Comparison of ENCODE assay signal across 22 mouse cellular contexts in genomic region chr8:84767221-84767620, GRCm38 (mm10). TPM values are rescaled to one million over a fixed set of nuclear protein-coding genes. Genes with fewer than 3 reads are reported as not detected.
DNase-seq lines count a peak whose midpoint lies in the region; ATAC-seq lines count a peak whose summit lies in the region.
"Had no signal": no experiment of that assay in that cellular context is flagged by ENCODE, and none has a peak within 500 bp of the region (broad histone marks: within the 10 kb centered on the region; RNA-seq: fewer than 3 reads in every experiment).

No protein-coding gene starts in this region.

- H3K4me2 ChIP-seq in forebrain, embryonic 13.5 days = peak overlapping the region; percentile 64
- no peak overlapping the region for H3K4me2 ChIP-seq in forebrain, embryonic 12.5 days
- peak overlapping the region; percentile 48 for H3K4me2 ChIP-seq in hindbrain, embryonic 15.5 days
- H3K4me2 ChIP-seq in midbrain, embryonic 16.5 days (ENCODE audit: low read length) = peak overlapping the region; percentile 13; the same call in 1 of the 2 replicates
- no peak overlapping the region for H3K4me2 ChIP-seq in midbrain, embryonic 13.5 days (replicated peaks)
- H3K4me2 ChIP-seq: heart, embryonic 11.5 days; limb, embryonic 13.5 days; liver, embryonic 12.5 days; neural tube, embryonic 12.5 days had no signal

- peak; percentile 36 for DNase-seq in cerebellum, adult 11 months
- no peak for DNase-seq in cerebellum, adult 8-10 months
- DNase-seq in hindbrain, embryonic 10.5 days (ENCODE audit: low spot score) = no peak
- DNase-seq: adrenal gland, adult 8-10 months; kidney, adult 9 months; kidney, postnatal 14 days; layer of hippocampus, postnatal 36 days; lung, adult 18-20 months; lung, postnatal 10 days; retina, postnatal 1 day had no signal

- H3K27me3 ChIP-seq in forebrain, embryonic 13.5 days = peaks cover 64% of the 10 kb centered on the region
- peaks cover 96% of the 10 kb centered on the region for H3K27me3 ChIP-seq in forebrain, embryonic 12.5 days
- peaks cover 56% of the 10 kb centered on the region for H3K27me3 ChIP-seq in hindbrain, embryonic 15.5 days
- H3K27me3 ChIP-seq in hindbrain, embryonic 10.5 days (ENCODE audit: insufficient read depth, poor library complexity, severe bottlenecking) = peaks cover 100% of the 10 kb centered on the region
- peaks cover 32% of the 10 kb centered on the region for H3K27me3 ChIP-seq in midbrain, embryonic 16.5 days (ENCODE audit: control insufficient read depth, insufficient read depth, low read depth, low read length)
- H3K27me3 ChIP-seq in midbrain, embryonic 13.5 days = peaks cover 96% of the 10 kb centered on the region

- H3K36me3 ChIP-seq in forebrain, embryonic 13.5 days (ENCODE audit: poor library complexity, severe bottlenecking) = peaks cover 52% of the 10 kb centered on the region
- H3K36me3 ChIP-seq in forebrain, embryonic 12.5 days (replicated peaks) = peaks cover 14% of the 10 kb centered on the region
- H3K36me3 ChIP-seq in hindbrain, embryonic 15.5 days = no peaks in the 10 kb centered on the region
- H3K36me3 ChIP-seq in hindbrain, embryonic 10.5 days = no peaks in the 10 kb centered on the region
- H3K36me3 ChIP-seq in midbrain, embryonic 16.5 days (ENCODE audit: control insufficient read depth, insufficient read depth, low read length) = no peaks in the 10 kb centered on the region
- H3K36me3 ChIP-seq in midbrain, embryonic 13.5 days = no peaks in the 10 kb centered on the region
- H3K36me3 ChIP-seq: liver, embryonic 12.5 days; midbrain, embryonic 10.5 days; neural tube, embryonic 12.5 days had no signal

- 75% methylated on average over 10 of the region's 10 CpGs for WGBS in forebrain, embryonic 13.5 days
- 77% methylated on average over 10 of the region's 10 CpGs for WGBS in forebrain, embryonic 12.5 days
- 77% methylated on average over 10 of the region's 10 CpGs for WGBS in hindbrain, embryonic 15.5 days
- WGBS in hindbrain, embryonic 10.5 days = 79% methylated on average over 10 of the region's 10 CpGs
- WGBS in midbrain, embryonic 16.5 days = 78% methylated on average over 10 of the region's 10 CpGs
- WGBS in midbrain, embryonic 13.5 days = 81% methylated on average over 10 of the region's 10 CpGs

- ATAC-seq in forebrain, embryonic 13.5 days = no peak
- ATAC-seq in forebrain, embryonic 12.5 days (ENCODE audit: low FRiP score) = no peak
- no peak for ATAC-seq in hindbrain, embryonic 15.5 days (ENCODE audit: low FRiP score, low read depth)
- no peak for ATAC-seq in midbrain, embryonic 16.5 days
- no peak for ATAC-seq in midbrain, embryonic 13.5 days
- ATAC-seq: activated CD4-positive, CD25-positive, alpha-beta regulatory T cell, adult 4 months; intestine, embryonic 16.5 days; liver, embryonic 12.5 days had no signal

- peak overlapping the region; percentile 27; the same call in 1 of the 2 replicates for H3K4me3 ChIP-seq in forebrain, embryonic 13.5 days
- no peak overlapping the region for H3K4me3 ChIP-seq in forebrain, embryonic 12.5 days (replicated peaks)
- H3K4me3 ChIP-seq in hindbrain, embryonic 15.5 days = no peak overlapping the region
- H3K4me3 ChIP-seq in hindbrain, embryonic 10.5 days = no peak overlapping the region
- no peak overlapping the region for H3K4me3 ChIP-seq in midbrain, embryonic 16.5 days (ENCODE audit: low read depth, low read length)
- H3K4me3 ChIP-seq in midbrain, embryonic 13.5 days (replicated peaks) = no peak overlapping the region
- H3K4me3 ChIP-seq: limb, embryonic 13.5 days; liver, embryonic 12.5 days; midbrain, embryonic 10.5 days; neural tube, embryonic 12.5 days had no signal

- H3K4me1 ChIP-seq in forebrain, embryonic 13.5 days = peaks cover 79% of the 10 kb centered on the region
- peaks cover 54% of the 10 kb centered on the region for H3K4me1 ChIP-seq in forebrain, embryonic 12.5 days
- peaks cover 53% of the 10 kb centered on the region for H3K4me1 ChIP-seq in hindbrain, embryonic 15.5 days (replicated peaks)
- H3K4me1 ChIP-seq in hindbrain, embryonic 10.5 days (replicated peaks) = peaks cover 31% of the 10 kb centered on the region
- peaks cover 15% of the 10 kb centered on the region for H3K4me1 ChIP-seq in midbrain, embryonic 16.5 days (ENCODE audit: control insufficient read depth, insufficient read depth, low read length)
- H3K4me1 ChIP-seq in midbrain, embryonic 13.5 days (replicated peaks) = peaks cover 34% of the 10 kb centered on the region

- peak overlapping the region; percentile 68 for H3K9ac ChIP-seq in forebrain, embryonic 13.5 days
- H3K9ac ChIP-seq in forebrain, embryonic 12.5 days = no peak overlapping the region
- H3K9ac ChIP-seq in hindbrain, embryonic 15.5 days = no peak overlapping the region
- no peak overlapping the region for H3K9ac ChIP-seq in midbrain, embryonic 16.5 days (ENCODE audit: low read depth, low read length)
- no peak overlapping the region for H3K9ac ChIP-seq in midbrain, embryonic 13.5 days (replicated peaks)
- H3K9ac ChIP-seq: liver, embryonic 12.5 days; neural tube, embryonic 12.5 days had no signal

- no peaks in the 10 kb centered on the region for H3K9me3 ChIP-seq in forebrain, embryonic 13.5 days (replicated peaks)
- H3K9me3 ChIP-seq in forebrain, embryonic 12.5 days = no peaks in the 10 kb centered on the region
- H3K9me3 ChIP-seq in hindbrain, embryonic 15.5 days = no peaks in the 10 kb centered on the region
- H3K9me3 ChIP-seq in hindbrain, embryonic 10.5 days = no peaks in the 10 kb centered on the region
- no peaks in the 10 kb centered on the region for H3K9me3 ChIP-seq in midbrain, embryonic 16.5 days (replicated peaks; ENCODE audit: control insufficient read depth, low read length, poor library complexity, severe bottlenecking)
- no peaks in the 10 kb centered on the region for H3K9me3 ChIP-seq in midbrain, embryonic 13.5 days
- H3K9me3 ChIP-seq: limb, embryonic 13.5 days; liver, embryonic 12.5 days; midbrain, embryonic 10.5 days; neural tube, embryonic 12.5 days had no signal

- H3K27ac ChIP-seq in forebrain, embryonic 13.5 days = peak overlapping the region; percentile 61; the same call in 1 of the 2 replicates
- H3K27ac ChIP-seq in forebrain, embryonic 12.5 days = no peak overlapping the region
- H3K27ac ChIP-seq in hindbrain, embryonic 15.5 days (replicated peaks) = no peak overlapping the region
- no peak overlapping the region for H3K27ac ChIP-seq in hindbrain, embryonic 10.5 days
- no peak overlapping the region for H3K27ac ChIP-seq in midbrain, embryonic 16.5 days (ENCODE audit: low read length)
- no peak overlapping the region for H3K27ac ChIP-seq in midbrain, embryonic 13.5 days
- H3K27ac ChIP-seq: limb, embryonic 13.5 days; liver, embryonic 12.5 days; midbrain, embryonic 10.5 days; neural tube, embryonic 12.5 days had no signal

RNA-seq across cellular contexts. Expression of gene Nfix, which starts 32.9 kb away (rescaled TPM):
- polyA plus RNA-seq in forebrain, embryonic 13.5 days (2015; fragmentation: Nextera tagmentation; extraction: Ambion mirVana) = 127 and 145 TPM in 2 replicates
- 31.9 and 33.2 TPM in 2 replicates for polyA plus RNA-seq in forebrain, embryonic 12.5 days (2016; fragmentation: Nextera tagmentation; extraction: Ambion mirVana)
- 71.2 and 87.6 TPM in 2 replicates for polyA plus RNA-seq in hindbrain, embryonic 15.5 days (2015; fragmentation: Nextera tagmentation; extraction: Ambion mirVana)
- polyA plus RNA-seq in hindbrain, embryonic 10.5 days (2016; fragmentation: Nextera tagmentation; extraction: Ambion mirVana) = 0.07 and 0.29 TPM in 2 replicates
- 44.1 and 55.4 TPM in 2 replicates for polyA plus RNA-seq in midbrain, embryonic 16.5 days (2015; fragmentation: Nextera tagmentation; extraction: Ambion mirVana)
- 22.4 and 28.4 TPM in 2 replicates for polyA plus RNA-seq in midbrain, embryonic 13.5 days (2015; fragmentation: Nextera tagmentation; extraction: Ambion mirVana)

RNA-seq across cellular contexts. Expression of gene G430095P16Rik, which starts 44.4 kb away (rescaled TPM):
- 3.7 and 3.8 TPM in 2 replicates for polyA plus RNA-seq in forebrain, embryonic 13.5 days (2015; fragmentation: Nextera tagmentation; extraction: Ambion mirVana)
- 2.2 and 3.5 TPM in 2 replicates for polyA plus RNA-seq in forebrain, embryonic 12.5 days (2016; fragmentation: Nextera tagmentation; extraction: Ambion mirVana)
- polyA plus RNA-seq in hindbrain, embryonic 15.5 days (2015; fragmentation: Nextera tagmentation; extraction: Ambion mirVana) = 1.2 and 1.7 TPM in 2 replicates
- polyA plus RNA-seq in hindbrain, embryonic 10.5 days (2016; fragmentation: Nextera tagmentation; extraction: Ambion mirVana) = 0.54 and 1.9 TPM in 2 replicates
- 0.80 and 1.1 TPM in 2 replicates for polyA plus RNA-seq in midbrain, embryonic 16.5 days (2015; fragmentation: Nextera tagmentation; extraction: Ambion mirVana)
- polyA plus RNA-seq in midbrain, embryonic 13.5 days (2015; fragmentation: Nextera tagmentation; extraction: Ambion mirVana) = 1.3 and 1.9 TPM in 2 replicates

RNA-seq across cellular contexts. Expression of gene Dand5, which starts 55.4 kb away (rescaled TPM):
- 7.3 and 8.2 TPM in 2 replicates for polyA plus RNA-seq in forebrain, embryonic 13.5 days (2015; fragmentation: Nextera tagmentation; extraction: Ambion mirVana)
- polyA plus RNA-seq in forebrain, embryonic 12.5 days (2016; fragmentation: Nextera tagmentation; extraction: Ambion mirVana) = 5.3 and 5.6 TPM in 2 replicates
- polyA plus RNA-seq in hindbrain, embryonic 15.5 days (2015; fragmentation: Nextera tagmentation; extraction: Ambion mirVana) = 14.0 and 15.1 TPM in 2 replicates
- polyA plus RNA-seq in hindbrain, embryonic 10.5 days (2016; fragmentation: Nextera tagmentation; extraction: Ambion mirVana) = 3.8 and 5.5 TPM in 2 replicates
- polyA plus RNA-seq in midbrain, embryonic 16.5 days (2015; fragmentation: Nextera tagmentation; extraction: Ambion mirVana) = 11.7 and 12.4 TPM in 2 replicates
- polyA plus RNA-seq in midbrain, embryonic 13.5 days (2015; fragmentation: Nextera tagmentation; extraction: Ambion mirVana) = 8.8 and 8.9 TPM in 2 replicates

Comparison
In these comparisons a context has a peak if more than half of its experiments do, and no peak if none do; other contexts are left out.
1. H3K4me2 ChIP-seq: peak in forebrain, embryonic 13.5 days (single experiment), hindbrain, embryonic 15.5 days (single experiment) and midbrain, embryonic 16.5 days (single experiment); none in forebrain, embryonic 12.5 days (single experiment) and midbrain, embryonic 13.5 days (single experiment).
2. RNA of gene Nfix, which starts 32.9 kb away (polyA plus RNA-seq): 127 to 145 TPM in forebrain, embryonic 13.5 days, 71.2 to 87.6 TPM in hindbrain, embryonic 15.5 days, 44.1 to 55.4 TPM in midbrain, embryonic 16.5 days, 31.9 to 33.2 TPM in forebrain, embryonic 12.5 days and 22.4 to 28.4 TPM in midbrain, embryonic 13.5 days; 0.07 to 0.29 TPM in hindbrain, embryonic 10.5 days; every median in the first group is over 10 times any median in the second.